Mouse (Mus musculus): Measurements from ENCODE around the gene Cdan1.

DNA sequence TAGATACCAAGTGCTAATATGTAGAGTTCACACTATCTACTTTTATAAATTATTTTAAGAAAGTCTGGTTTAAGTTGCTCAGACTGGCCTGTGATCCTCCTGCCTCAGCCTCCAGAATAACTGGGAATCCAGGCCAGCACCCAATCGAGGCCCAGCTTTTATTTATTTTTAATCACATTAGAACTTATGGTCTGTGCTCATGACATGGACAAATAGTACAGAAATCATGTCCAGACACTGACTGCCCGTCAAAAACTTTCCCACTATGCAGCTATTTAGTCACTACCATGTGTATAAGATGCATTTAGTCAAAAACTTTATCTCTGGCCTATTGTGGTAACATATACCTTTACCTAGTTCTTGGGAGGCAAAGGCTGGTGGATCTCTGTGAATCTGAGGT is 128.0 kb downstream of the Cdan1 start:
- TF ChIP-seq POLR2A (IDR thresholded peaks at IDR 0.05; ENCODE audit: insufficient read depth, low read depth, low read length) (no peak), CTCF (IDR thresholded peaks at IDR 0.05; ENCODE audit: insufficient read depth, low read depth, low read length) (no peak)
